Mouse (Mus musculus) left cerebral cortex, adult 6 months (tissue): ENCODE data around the gene Usp38. TPM values are rescaled to one million over a fixed set of nuclear protein-coding genes. Genes with fewer than 3 reads are reported as not detected.

Experiments used
- long read RNA-seq, 2 experiments: library from polyadenylated mRNA; unstranded; transcript quantifications; one replicate each; pipeline ENCODE4 v2.0.0; 2019 to 2020
- polyA plus RNA-seq: library from polyadenylated mRNA; unstranded; fragments of <200 nt; fragmentation: Nextera tagmentation; gene quantifications from 2 replicates; pipeline ENCODE4 v1.2.3, GENCODE M21; 2021

Gene Usp38
- polyA plus RNA-seq: 9.5 and 12.1 TPM in 2 replicates
- long read RNA-seq, experiment 1, full-length matches to known transcripts: 81 of 103 reads
- long read RNA-seq, experiment 1, partial matches to known transcripts: 14 of 103 reads
- long read RNA-seq, experiment 1, other reads (novel, unspliced or antisense): 8 of 103 reads
- long read RNA-seq, experiment 2, full-length matches to known transcripts: 7 of 13 reads
- long read RNA-seq, experiment 2, partial matches to known transcripts: 6 of 13 reads
- long read RNA-seq, experiment 2, other reads (novel, unspliced or antisense): 0 of 13 reads

GRCm38 (mm10) chr8:81014789-81015699 lies at the start of gene Usp38:
TSS of gene Usp38 (minus strand) at chr8:81014928.

Other genes with a start within 250 kb of the Usp38 start
- 7.2 and 9.1 TPM in 2 replicates for gene Gab1, start 134.4 kb downstream of the Usp38 start, polyA plus RNA-seq